Mouse (Mus musculus) inflammation-experienced regulatory T-cells, adult 6 months (primary cell): Measurements from ENCODE around the gene Pxdn. TPM values are rescaled to one million over a fixed set of nuclear protein-coding genes. Genes with fewer than 3 reads are reported as not detected.

Source experiments
- ATAC-seq: one replicate; pipeline ENCODE4 v1.8.0; 2017
- polyA plus RNA-seq, 3 experiments: library from polyadenylated mRNA; unstranded; fragments of 100-300 nt; shearing (Covaris generic); gene quantifications; one replicate each; pipeline ENCODE4 v1.2.1; 2017

Gene Pxdn
- polyA plus RNA-seq, 3 experiments from 2014 or later, result not detected

DNA sequence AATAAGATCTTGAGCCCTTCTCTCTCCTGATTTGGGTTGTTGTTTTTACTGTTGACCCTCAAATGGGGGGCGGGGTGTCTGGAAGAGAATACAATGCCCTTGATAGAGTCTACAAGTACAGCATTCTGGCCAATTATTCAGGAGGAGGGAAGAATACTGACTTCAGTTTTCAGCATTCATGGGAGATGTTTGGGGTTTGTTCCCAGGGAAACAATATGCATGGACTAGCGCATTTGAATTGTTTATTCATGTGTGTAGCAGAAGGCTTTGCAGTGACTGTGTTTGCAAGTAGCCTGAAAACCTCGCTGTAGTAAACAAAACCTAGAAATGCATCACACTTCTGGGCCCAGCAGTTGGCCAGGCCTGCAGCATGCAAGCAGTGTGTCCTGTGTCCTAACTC lies 17.1 kb downstream of the Pxdn start:
- no peak for ATAC-seq

DNA sequence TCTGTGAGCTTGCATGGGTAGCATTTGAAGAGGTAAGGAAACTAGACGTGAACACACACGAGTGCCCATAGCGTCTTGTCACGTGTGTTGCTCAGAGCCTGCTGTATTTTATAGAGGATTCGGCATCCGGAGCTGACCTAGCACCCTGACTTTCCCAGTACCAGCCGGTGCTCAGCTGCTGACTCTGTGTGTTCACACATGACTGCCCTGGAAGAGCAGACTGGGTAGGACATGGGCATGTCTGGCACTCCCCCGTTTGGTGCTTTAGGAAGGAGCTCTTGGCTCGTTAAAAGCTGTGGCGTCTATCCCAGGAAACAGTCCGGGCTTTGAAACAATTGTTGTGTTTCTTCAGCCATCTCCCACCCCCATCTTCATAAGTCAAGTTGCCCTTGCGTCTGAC lies 19.6 kb downstream of the Pxdn start:
- no peak for ATAC-seq

DNA sequence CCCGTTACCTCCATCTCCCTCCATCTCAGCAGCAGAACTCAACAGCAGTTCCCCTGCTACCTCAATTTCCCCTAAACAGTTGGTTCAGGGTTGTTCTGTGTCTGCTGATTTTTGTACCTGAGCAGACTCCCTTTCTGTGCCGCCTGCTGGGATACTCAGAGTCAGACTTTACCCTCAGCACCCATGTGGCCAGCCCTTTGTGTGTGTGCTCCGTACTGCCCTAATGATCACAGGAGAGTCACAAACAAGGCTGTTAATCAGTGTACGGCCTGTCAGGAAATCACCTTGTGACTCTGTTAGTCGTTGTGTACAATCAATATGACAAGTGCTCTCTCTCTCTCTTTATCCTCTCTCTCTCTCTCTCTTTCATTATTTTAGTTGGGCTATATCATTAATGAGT lies 21.2 kb downstream of the Pxdn start:
- no peak for ATAC-seq

DNA sequence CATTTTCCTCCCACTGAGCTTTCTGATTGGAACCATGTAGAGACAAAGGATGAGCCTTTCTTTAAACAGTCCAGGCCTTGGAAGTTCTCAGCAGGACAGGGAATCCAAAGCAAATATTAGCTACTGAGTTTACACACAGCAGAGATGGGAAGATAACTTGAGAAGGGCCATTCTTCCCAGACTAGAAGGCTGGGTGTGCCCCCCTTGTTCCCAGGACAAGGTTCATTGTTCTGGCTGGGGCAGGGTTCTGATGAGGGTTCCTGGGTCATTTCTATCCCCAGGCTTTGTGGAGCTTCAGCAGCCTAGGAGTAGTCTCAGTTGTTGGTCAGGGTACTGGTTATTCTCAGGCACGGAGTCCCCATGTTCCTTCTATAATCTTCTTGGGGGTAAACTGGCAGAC lies 23.6 kb downstream of the Pxdn start:
- ATAC-seq, result no peak

DNA sequence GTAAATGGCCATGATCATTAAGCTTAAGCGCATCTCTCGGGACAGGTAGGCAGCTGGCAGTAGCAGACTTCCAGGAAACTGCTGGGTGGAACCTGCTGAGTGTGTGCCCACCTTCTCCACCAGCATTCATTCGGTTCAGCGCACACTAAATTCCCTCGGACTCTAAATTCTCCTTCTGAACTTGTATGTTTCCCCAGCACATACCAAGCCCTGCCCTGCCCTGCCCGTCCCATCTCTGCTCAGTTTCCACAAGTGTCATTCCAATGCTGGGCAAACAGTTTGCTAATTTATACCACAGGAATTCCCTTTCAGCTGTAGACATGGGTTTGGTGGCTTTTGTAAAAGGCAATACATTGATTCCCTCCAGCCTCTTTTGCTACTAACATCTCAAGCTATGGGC lies 27.6 kb downstream of the Pxdn start:
- no peak for ATAC-seq

DNA sequence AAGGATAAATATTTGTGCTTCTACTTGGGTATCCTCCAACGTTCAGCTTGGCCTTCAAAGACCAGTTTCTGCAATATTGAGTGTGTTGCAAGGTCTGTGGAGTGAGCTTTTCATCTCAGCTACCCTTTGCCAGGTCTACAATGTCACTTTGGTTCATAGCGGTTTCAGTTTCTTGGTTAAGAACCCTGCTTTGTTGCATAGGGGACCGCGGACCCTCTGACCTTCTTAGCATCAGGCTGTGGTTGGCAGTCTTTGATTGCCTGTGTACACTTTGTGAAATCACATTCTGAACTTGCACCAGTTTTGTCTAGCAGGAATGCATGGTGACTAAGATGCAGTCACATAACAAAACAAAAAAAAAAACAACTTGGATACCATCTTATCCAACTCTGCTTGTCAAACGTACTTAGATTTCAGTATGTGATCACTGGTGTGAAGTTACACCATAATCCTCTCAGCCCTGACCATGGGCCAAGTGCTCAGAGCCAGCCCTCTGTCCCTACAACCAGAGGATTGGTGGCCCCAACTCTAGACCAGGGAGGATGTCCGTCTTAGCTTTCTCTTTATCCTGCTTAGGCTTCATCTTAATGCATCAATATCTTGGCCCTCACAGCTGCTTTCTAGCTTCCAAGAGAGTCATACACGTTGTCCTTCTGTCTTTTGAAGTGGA lies 34.5 kb downstream of the Pxdn start:
- ATAC-seq, result no peak

DNA sequence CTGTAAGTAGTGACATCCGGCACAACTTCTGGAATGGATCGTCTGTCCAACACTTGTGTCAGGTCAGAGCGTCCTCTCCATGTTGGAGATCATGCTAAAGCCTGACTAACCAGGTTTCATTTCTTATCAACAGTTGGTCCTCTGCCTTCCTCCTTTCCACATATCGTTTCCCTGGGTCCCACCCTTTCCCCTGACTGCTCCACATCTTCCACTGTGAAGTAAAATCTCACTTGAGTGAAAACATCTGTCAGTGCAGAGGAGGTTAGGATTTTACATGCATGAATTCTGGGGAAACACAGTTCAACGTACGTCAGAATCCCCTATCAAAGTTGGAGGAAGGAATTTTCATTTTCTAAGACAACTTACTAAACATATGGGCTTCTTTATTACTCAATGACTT lies 35.1 kb downstream of the Pxdn start:
- no peak for ATAC-seq

DNA sequence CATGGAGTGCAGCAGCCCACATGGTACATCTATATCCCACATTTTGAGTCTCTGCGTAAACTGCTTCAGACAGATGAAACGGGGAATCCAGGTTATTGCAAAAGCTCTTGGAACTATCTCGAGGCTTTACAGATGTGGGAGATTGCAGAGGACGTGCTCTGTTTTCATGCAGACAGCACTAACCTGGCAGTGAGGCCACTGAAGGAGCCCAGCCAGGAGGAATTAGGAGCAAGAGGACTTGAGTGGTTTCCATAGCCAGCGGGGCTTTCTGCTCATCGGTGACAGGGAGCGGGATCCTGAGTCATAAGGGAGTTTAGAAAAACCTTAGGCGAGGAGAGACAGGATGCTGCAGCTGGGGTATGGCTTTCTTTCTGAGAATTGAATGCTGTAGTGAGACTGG lies 42.7 kb downstream of the Pxdn start:
- no peak for ATAC-seq

DNA sequence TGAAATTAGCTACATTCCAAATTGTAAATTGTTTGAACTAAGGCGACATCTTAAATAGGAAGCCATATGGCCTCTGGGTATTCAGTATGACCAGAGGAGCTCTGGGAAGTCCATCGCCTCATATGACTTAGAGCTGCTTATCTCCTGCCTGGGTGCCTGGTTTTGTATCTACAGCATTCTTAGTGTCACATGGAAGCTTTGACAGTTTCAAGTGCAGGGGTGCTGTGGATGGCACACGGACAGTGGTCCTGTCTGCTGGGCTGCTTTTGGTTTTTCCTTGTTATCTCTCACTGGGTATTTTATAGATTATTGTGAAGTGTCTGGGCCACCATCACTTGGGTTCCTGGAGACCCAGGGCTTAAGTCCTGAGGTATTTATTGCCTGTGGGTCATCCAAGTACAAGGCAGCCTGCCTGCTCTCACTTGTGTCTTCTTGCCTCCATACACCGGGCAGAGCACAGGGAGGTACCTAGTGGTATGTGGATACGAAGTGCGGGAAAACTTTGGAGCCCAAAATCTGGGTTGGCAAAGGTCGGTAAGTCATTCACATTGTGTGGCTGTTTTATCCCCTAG lies 44.4 kb downstream of the Pxdn start:
- no peak for ATAC-seq

DNA sequence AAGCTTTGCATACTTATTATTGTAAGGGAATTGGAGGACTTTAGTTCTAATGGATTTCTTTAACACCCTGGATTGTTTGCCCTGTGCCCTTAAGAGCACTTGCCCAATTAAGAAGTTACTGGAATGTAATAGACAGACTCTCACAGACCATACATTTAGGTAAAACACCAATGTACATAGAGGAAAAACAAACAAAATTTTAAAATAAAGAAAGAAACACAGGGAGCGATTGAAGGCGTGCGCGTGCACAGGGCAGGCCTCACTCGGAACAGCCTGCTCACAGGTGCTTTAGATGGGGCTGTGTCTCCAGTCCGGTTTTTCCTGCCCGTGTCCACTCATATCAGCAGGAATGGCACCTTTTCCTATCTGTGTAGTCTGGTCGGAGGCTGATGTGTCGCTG lies 45.8 kb downstream of the Pxdn start:
- no peak for ATAC-seq

DNA sequence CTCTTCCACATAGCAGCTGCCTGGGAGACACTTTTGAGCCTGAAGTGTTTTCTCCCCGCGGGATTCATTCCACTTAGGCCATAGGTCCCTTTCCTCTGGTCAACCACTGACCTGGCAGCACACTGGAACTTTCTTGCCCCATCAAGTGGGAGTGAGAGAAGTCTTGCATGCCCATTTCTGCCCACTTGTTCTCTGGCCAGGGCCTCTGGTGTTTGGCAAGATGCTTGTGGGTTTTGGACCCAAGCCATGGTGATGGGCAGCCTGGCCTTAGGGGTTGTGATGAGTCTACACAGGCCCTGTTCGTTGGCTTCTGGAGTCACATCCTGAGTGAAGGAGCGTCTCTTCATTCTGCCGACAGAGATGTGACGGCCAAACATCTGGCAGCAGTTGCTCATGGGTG lies 47.7 kb downstream of the Pxdn start:
- no peak for ATAC-seq

DNA sequence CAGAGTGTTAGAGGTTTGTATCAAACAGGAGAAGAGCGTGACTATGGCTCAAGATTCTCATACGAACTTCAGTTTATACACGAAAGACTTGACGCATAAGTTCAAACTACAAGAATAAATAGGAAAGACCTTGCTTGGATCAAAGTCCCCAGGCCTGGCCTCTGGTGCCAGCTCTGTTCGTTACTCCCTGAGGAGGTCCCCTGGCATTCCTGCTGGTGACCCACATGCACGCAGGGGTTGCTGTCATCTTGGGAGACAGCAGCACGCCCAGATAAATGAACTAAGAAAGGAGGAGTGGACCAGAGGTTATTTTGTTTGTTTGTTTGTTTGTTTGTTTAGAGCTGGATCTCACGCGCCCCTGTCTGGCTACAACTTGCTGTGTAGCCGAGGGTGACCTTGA lies 48.8 kb downstream of the Pxdn start:
- no peak for ATAC-seq

DNA sequence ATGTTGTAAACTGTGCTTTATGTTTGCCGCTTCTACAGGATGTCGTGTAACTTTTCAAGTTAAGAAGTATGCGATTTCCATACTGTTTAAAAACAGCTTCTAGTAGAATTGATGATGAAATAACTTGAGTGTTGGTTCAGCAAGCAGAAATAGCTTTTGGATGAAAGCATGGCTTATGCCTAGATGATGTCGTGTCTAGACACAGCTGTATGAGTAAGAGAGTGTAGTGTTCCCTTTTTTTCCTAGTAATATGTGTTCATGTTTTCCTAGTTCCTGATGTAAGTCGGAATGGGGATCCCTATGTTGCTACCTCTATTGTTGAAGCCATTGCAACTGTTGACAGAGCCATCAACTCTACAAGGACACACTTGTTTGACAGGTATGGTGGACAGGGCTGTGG lies 61.5 kb downstream of the Pxdn start:
- ATAC-seq, result no peak

DNA sequence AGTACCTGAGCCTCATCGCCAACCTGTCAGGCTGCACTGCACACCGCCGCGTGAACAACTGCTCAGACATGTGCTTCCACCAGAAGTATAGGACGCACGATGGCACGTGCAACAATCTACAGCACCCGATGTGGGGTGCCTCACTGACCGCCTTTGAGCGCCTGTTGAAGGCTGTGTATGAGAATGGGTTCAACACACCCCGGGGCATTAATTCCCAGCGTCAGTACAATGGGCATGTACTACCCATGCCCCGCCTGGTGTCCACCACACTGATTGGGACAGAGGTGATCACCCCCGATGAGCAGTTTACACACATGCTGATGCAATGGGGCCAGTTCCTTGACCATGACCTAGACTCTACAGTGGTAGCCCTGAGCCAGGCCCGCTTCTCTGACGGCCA lies 64.5 kb downstream of the Pxdn start:
- no peak for ATAC-seq

DNA sequence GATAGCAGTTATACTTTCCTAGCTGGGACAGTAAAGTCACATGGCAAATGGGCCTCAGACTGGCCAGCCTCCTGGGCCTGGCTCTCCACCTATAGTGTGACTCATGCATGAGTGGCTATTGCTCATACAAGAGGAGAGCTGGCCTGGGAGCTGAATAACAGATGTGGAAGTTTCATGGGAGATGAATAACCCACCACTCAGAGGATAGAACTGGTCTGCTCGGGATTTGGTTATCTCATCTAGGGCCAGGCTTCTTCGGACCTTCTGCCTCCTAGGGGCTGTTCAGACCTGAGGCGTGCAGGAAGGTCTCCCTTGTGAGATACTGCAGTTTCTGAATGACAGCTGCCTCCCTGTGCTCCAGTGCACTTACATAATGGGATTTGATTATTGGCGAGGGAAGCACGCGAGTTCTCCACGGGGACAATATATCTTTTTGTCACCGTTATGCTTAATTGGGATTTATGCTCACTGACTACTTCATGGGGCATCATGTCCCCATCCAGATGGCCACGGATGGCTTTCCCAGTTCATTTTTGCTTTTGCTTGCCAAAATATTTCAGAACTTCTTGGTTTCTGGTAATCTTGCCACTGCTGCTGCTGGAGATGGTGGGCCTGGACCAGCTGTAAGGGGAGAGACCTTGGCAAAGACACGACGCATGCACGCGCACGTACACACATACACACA lies 66.4 kb downstream of the Pxdn start:
- no peak for ATAC-seq

DNA sequence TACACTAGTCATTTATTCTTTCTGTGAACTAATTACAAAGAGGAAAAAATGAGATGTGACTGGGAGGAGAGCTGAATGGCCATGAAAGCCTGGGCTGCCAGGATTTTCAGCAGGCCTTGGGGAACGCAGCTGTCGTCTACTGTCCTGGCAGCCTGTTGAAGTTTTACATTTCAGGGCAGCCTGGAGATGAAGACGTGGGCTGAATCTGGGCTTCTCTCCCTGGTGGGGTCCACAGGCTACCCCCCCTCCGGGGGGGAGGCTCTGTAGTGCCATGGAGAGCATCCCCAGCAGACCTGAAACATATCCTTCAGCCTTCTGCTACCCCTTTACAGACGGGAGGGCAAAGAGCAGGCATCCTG lies 66.9 kb downstream of the Pxdn start:
- ATAC-seq, result no peak

DNA sequence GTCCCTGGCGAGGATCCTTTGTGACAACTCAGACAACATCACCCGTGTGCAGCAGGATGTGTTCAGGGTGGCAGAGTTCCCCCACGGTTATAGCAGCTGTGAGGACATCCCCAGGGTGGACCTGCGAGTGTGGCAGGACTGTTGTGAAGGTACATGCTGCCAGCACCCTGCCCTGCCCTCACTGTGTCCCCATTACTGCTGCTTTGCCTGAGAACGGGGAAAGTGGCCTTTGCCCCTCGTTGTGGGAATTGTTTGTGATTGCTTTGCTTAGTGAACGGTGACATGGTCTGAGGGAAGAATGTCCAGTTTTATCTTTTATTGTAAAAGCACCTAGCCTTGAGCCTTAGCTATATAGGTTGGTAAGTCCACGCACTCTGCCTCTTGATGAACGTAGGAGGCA lies 69.2 kb downstream of the Pxdn start:
- ATAC-seq, result no peak

DNA sequence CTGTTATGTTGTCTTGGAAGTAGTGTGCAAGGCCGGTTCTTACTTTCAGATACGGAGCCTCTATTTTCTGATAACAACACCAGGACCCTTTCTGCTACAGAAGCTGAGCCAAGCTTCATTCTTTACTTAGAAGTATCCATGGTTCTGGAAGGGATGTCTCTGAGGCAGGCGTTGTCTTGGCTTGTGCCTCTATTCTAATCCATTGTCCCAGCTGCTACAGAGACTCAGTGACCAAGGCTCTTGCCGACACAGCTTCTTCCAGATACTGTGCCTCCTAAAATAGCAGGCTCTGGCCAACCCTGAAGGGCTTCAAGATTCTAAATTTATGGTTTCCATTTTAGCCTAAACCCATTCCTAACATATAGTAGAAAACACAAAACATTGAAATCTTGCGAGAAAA lies 71.3 kb downstream of the Pxdn start:
- ATAC-seq, result no peak

DNA sequence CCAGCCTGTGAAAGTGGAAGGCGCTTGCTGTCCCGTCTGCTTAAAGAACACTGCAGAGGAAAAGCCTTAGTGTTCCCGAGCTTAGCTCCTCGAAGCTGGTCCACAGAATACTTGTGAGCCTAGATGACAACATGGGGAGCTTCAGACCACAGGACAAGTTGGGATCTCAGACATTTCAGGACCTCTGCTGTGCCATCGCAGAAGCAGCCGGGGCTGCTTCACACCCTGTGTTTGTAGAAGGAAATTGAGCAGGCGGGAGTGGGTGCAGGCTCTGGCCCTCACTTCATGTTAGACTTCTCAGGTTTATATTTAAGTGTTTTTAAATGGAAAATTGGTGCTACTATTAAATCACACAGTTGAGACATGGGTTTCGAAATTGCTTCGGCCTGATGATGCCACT lies 78.1 kb downstream of the Pxdn start:
- ATAC-seq, result no peak

DNA sequence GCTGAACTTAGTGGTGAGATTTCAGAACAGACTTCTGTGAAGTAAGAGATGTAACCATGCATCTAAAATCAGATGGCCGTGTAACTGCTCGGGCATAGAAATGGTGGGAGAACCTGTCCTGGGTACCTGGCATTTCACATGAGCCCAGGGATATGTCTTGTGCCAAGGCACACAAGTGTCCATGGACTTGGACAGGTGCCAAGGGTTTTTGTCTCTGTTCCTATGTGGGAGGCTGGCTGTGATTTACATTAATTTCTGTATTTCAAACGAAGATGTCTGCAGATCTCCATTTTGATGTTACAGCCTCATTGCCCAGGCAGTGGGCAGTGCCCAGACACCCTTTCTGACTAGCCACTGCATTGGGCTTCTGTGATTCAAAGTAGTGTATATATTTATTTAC lies 79.7 kb downstream of the Pxdn start:
- ATAC-seq, result no peak

DNA sequence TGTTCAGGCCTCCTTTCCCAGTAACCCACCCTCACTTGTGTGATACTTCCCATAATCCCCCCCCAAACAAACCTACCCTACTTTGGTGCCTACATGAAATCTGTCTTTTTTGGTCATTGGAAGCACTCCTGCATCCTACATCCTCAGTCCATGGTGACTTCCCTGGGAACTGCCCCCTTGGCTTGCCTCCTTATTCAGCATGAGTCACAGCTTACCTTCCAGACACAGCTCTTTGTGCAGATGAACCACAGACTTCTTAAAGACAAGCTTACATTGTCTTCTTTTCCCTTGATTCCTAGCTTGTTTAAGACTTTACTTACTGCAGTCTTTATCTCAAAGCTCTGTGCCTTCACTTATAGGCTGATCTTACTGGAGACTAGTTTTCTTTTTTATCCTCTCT lies 83.0 kb downstream of the Pxdn start:
- ATAC-seq, result no peak

DNA sequence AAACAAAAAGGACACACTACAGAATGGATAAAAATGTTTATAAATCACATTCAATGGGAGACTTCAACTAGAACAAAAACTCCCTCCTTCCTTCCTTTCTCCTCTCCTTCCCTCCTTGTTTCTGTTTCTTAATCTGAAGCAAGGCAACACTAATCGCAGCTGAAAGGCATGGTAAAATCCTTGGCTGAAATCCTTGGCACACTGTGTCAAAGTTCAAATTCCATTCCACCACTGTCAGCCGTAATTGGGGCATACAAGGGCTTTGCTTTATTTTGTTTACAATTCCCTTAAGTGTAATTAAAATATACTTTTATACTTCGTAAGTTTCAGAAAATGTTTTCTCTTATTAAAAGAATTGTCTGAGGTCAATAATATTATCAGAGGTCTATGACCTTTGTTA lies 86.1 kb downstream of the Pxdn start:
- no peak for ATAC-seq

DNA sequence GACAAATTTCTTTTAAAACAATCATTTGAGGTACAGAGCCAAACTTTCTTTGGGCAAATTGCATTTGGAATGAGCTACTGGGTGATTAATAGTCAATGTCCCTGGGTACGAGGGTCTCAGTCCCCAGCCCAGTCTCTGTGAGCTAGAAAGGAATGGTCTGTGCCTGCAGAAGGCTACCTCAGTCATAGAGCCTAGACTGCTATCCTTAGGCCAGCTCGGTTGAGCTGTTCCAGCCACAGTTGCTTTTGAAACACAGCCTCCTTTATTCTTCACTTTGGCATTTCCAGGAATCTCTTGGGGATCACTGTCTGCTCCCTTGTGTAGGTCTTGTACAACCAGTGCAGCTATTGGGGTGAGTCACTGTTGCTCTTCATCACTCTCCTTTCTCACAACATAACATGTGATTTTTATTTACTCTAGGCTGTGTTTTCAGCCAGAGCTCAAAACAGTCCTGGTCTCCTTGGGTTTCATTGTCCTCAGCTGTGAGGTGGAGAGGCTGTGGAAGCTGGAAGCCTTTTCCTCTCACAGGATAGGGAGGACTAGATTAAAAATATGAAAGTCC lies 86.9 kb downstream of the Pxdn start:
- ATAC-seq, result no peak

DNA sequence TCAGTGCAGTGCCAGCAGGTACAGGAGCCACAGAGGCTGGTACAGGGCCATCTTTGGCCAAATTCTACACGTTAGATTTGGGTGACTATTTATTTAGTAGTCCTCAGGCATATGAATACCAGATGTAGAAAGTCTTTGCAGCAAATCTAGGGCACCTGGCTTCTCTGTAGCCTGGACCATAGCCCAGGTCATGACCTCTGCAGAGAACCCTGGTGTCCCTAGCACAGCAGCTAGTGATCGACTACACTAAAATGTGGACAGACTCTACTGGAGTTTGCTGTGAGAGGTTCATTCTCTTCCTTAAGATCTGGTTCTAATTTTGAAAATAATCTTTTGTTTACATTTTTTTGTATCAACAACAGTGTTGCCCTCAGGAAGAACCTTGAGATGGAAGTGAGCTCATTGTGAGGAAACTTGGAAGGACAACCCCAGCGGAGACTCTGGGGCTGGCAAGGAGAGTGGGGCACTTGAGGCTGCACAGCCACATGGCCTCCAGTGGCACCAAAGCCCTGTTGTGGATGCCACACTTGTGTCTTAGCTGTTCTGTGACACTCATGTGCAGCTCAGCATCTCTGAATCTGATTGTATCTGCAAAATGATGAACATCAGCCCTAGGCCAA lies 90.4 kb downstream of the Pxdn start:
- no peak for ATAC-seq
